Mouse (Mus musculus): ENCODE measurements at regions not wholly inside any gene's neighbourhood (a gene's known extent, or its start where the extent isn't known, plus 50 kb on each side); places are given as distances from the start of the nearest gene placed in this dataset.

DNA sequence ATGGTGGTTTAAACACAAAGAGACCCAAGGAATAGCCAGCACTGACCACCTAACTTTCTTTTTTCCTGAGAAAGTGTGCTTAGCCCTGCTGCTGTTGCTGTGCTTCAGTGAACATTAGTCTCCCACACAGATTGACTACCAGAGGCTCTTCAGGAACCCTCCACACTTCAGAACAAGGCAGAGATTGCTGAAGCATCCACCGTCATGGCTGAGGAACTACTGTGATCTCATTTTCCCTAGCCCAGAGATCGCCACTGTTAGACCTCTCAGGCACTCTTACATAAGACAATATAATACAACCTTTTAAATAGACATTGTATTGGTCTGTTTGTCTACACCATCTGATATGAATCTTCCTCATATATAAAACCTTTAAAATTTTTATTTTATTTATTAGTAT is 879.6 kb downstream of the Kcnma1 start:
- H3K27ac ChIP-seq (ENCODE audit: low read length), result no peak overlapping the region
- H3K4me3 ChIP-seq (ENCODE audit: low read length), result no peak overlapping the region
- H3K9me3 ChIP-seq (ENCODE audit: control insufficient read depth, low read length), result no peaks in the 10 kb centered on the region
- no peak overlapping the region for H3K4me2 ChIP-seq (ENCODE audit: low read depth, low read length)
- no peak for ATAC-seq
- H3K4me1 ChIP-seq (ENCODE audit: control insufficient read depth, insufficient read depth, low read length), result peaks cover 6% of the 10 kb centered on the region
- H3K27me3 ChIP-seq (replicated peaks; ENCODE audit: control insufficient read depth, insufficient read depth, low read length), result no peaks in the 10 kb centered on the region
- 89% methylated on average over 2 of the region's 2 CpGs for WGBS
- no peaks in the 10 kb centered on the region for H3K36me3 ChIP-seq (ENCODE audit: control insufficient read depth, insufficient read depth, low read length)
- H3K9ac ChIP-seq (ENCODE audit: low read depth, low read length), result no peak overlapping the region

GRCm38 (mm10) chr14:23131736-23132519 is 882.4 kb downstream of the Kcnma1 start:
- Histone ChIP-seq H3K36me3 (ENCODE audit: control insufficient read depth, insufficient read depth, low read length) (no peaks in the 10 kb centered on the region), H3K4me2 (ENCODE audit: low read depth, low read length) (no peak overlapping the region), H3K9me3 (ENCODE audit: control insufficient read depth, low read length) (no peaks in the 10 kb centered on the region), H3K9ac (ENCODE audit: low read depth, low read length) (no peak overlapping the region), H3K27me3 (replicated peaks; ENCODE audit: control insufficient read depth, insufficient read depth, low read length) (no peaks in the 10 kb centered on the region), H3K4me3 (ENCODE audit: low read length) (no peak overlapping the region), H3K27ac (ENCODE audit: low read length) (peak overlapping the region; percentile 59), H3K4me1 (ENCODE audit: control insufficient read depth, insufficient read depth, low read length) (peaks cover 6% of the 10 kb centered on the region)
- 42% methylated on average over 7 of the region's 7 CpGs for WGBS
- peak; percentile 81 for ATAC-seq

GRCm38 (mm10) chr14:23115889-23116510 is 898.3 kb downstream of the Kcnma1 start:
- Histone ChIP-seq H3K36me3 (ENCODE audit: control insufficient read depth, insufficient read depth, low read length) (no peaks in the 10 kb centered on the region), H3K27ac (ENCODE audit: low read length) (no peak overlapping the region), H3K9me3 (ENCODE audit: control insufficient read depth, low read length) (no peaks in the 10 kb centered on the region), H3K27me3 (replicated peaks; ENCODE audit: control insufficient read depth, insufficient read depth, low read length) (no peaks in the 10 kb centered on the region), H3K4me1 (ENCODE audit: control insufficient read depth, insufficient read depth, low read length) (0 out of 2 replicates have a peak, but pooled peaks cover 8% of the 10 kb centered on the region), H3K9ac (ENCODE audit: low read depth, low read length) (no peak overlapping the region), H3K4me2 (ENCODE audit: low read depth, low read length) (no peak overlapping the region), H3K4me3 (ENCODE audit: low read length) (no peak overlapping the region)
- 61% methylated on average over 8 of the region's 8 CpGs for WGBS
- no peak for ATAC-seq

GRCm38 (mm10) chr14:23114910-23115309 is 899.4 kb downstream of the Kcnma1 start:
- WGBS, result 39% methylated on average over 5 of the region's 5 CpGs
- H3K4me3 ChIP-seq (ENCODE audit: low read length), result no peak overlapping the region
- H3K4me2 ChIP-seq (ENCODE audit: low read depth, low read length), result no peak overlapping the region
- peak; percentile 100 for ATAC-seq
- H3K36me3 ChIP-seq (ENCODE audit: control insufficient read depth, insufficient read depth, low read length), result no peaks in the 10 kb centered on the region
- 0 out of 2 replicates have a peak, but pooled peaks cover 8% of the 10 kb centered on the region for H3K4me1 ChIP-seq (ENCODE audit: control insufficient read depth, insufficient read depth, low read length)
- H3K27me3 ChIP-seq (replicated peaks; ENCODE audit: control insufficient read depth, insufficient read depth, low read length), result no peaks in the 10 kb centered on the region
- no peaks in the 10 kb centered on the region for H3K9me3 ChIP-seq (ENCODE audit: control insufficient read depth, low read length)
- no peak overlapping the region for H3K27ac ChIP-seq (ENCODE audit: low read length)
- H3K9ac ChIP-seq (ENCODE audit: low read depth, low read length), result no peak overlapping the region

DNA sequence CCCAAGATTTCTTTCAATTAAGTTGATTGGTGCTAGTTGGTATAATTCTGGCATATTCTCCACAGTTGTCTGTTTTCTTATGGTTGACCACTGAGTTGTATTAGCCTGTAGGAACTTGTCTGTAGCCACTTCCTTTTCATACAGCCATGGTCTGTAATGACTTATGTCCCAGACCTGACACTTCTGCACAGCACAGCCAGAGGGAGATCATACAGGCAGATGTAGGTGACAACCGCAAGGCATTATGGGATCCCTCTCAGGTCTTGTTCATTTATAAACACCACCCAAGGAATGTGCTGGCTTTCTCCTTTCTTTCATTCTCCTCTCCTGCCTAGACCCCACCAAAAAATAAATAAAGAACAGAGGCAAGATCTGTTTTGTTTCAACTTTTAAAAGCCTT is 899.8 kb downstream of the Kcnma1 start:
- 0 out of 2 replicates have a peak, but pooled peaks cover 8% of the 10 kb centered on the region for H3K4me1 ChIP-seq (ENCODE audit: control insufficient read depth, insufficient read depth, low read length)
- WGBS, result 71% methylated on average over 1 of the region's 1 CpGs
- H3K9ac ChIP-seq (ENCODE audit: low read depth, low read length), result no peak overlapping the region
- no peak overlapping the region for H3K4me3 ChIP-seq (ENCODE audit: low read length)
- H3K27ac ChIP-seq (ENCODE audit: low read length), result 0 out of 2 replicates have a peak overlapping the region, but pooled peaks have one; percentile 28
- H3K9me3 ChIP-seq (ENCODE audit: control insufficient read depth, low read length), result no peaks in the 10 kb centered on the region
- H3K4me2 ChIP-seq (ENCODE audit: low read depth, low read length), result no peak overlapping the region
- H3K36me3 ChIP-seq (ENCODE audit: control insufficient read depth, insufficient read depth, low read length), result no peaks in the 10 kb centered on the region
- ATAC-seq, result peak; percentile 67
- H3K27me3 ChIP-seq (replicated peaks; ENCODE audit: control insufficient read depth, insufficient read depth, low read length), result no peaks in the 10 kb centered on the region

- ATAC-seq, result no peak
- H3K4me1 ChIP-seq (ENCODE audit: control insufficient read depth, insufficient read depth, low read length), result 0 out of 2 replicates have a peak, but pooled peaks cover 8% of the 10 kb centered on the region
- H3K4me3 ChIP-seq (ENCODE audit: low read length), result no peak overlapping the region
- H3K36me3 ChIP-seq (ENCODE audit: control insufficient read depth, insufficient read depth, low read length), result no peaks in the 10 kb centered on the region
- no peak overlapping the region for H3K9ac ChIP-seq (ENCODE audit: low read depth, low read length)
- no peaks in the 10 kb centered on the region for H3K27me3 ChIP-seq (replicated peaks; ENCODE audit: control insufficient read depth, insufficient read depth, low read length)
- no peaks in the 10 kb centered on the region for H3K9me3 ChIP-seq (ENCODE audit: control insufficient read depth, low read length)
- WGBS, result 49% methylated on average over 2 of the region's 2 CpGs
- no peak overlapping the region for H3K4me2 ChIP-seq (ENCODE audit: low read depth, low read length)
- H3K27ac ChIP-seq (ENCODE audit: low read length), result no peak overlapping the region
These were observed 901.9 kb downstream of the Kcnma1 start for GRCm38 (mm10) chr14:23112369-23112768.

DNA sequence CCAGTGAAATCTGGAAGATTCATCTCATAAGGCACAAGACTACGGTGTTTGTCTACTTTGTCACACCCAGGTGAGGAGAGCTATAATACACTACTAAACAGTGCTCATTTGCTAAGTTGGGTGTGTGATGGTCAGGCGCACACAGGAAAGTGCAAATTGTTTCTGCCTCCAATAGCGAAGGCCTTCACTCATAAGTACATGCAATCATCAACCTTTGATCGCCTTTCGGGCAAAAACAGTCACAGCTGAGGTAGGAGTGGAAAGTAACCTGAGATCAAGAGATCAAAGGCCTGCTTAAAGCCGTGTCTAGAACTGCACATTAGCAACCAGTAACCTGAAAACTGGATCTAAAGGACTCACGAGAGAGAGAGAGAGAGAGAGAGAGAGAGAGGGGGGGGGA is 905.7 kb downstream of the Kcnma1 start:
- Histone ChIP-seq H3K27ac (ENCODE audit: low read length) (no peak overlapping the region), H3K36me3 (ENCODE audit: control insufficient read depth, insufficient read depth, low read length) (no peaks in the 10 kb centered on the region), H3K9me3 (ENCODE audit: control insufficient read depth, low read length) (no peaks in the 10 kb centered on the region), H3K9ac (ENCODE audit: low read depth, low read length) (no peak overlapping the region), H3K4me3 (ENCODE audit: low read length) (no peak overlapping the region), H3K4me1 (ENCODE audit: control insufficient read depth, insufficient read depth, low read length) (no peaks in the 10 kb centered on the region), H3K27me3 (replicated peaks; ENCODE audit: control insufficient read depth, insufficient read depth, low read length) (no peaks in the 10 kb centered on the region), H3K4me2 (ENCODE audit: low read depth, low read length) (no peak overlapping the region)
- ATAC-seq, result peak; percentile 79
- 72% methylated on average over 7 of the region's 7 CpGs for WGBS

- Histone ChIP-seq H3K36me3 (ENCODE audit: control insufficient read depth, insufficient read depth, low read length) (no peaks in the 10 kb centered on the region), H3K27me3 (replicated peaks; ENCODE audit: control insufficient read depth, insufficient read depth, low read length) (no peaks in the 10 kb centered on the region), H3K4me2 (ENCODE audit: low read depth, low read length) (no peak overlapping the region), H3K9ac (ENCODE audit: low read depth, low read length) (no peak overlapping the region), H3K4me1 (ENCODE audit: control insufficient read depth, insufficient read depth, low read length) (no peaks in the 10 kb centered on the region), H3K4me3 (ENCODE audit: low read length) (no peak overlapping the region), H3K9me3 (ENCODE audit: control insufficient read depth, low read length) (no peaks in the 10 kb centered on the region), H3K27ac (ENCODE audit: low read length) (no peak overlapping the region)
- ATAC-seq, result no peak
- WGBS, result 70% methylated on average over 4 of the region's 4 CpGs
These were observed 906.8 kb downstream of the Kcnma1 start for GRCm38 (mm10) chr14:23107466-23107865.

Measured in intestine, embryonic 16.5 days (tissue).